Mouse (Mus musculus): ENCODE results near the gene Gm13272. TPM values are rescaled to one million over a fixed set of nuclear protein-coding genes. Genes with fewer than 3 reads are reported as not detected.
A peak's percentile ranks its signal among the peaks of the same experiment; 100 is the strongest.
"Not testable (repeated sequence)": the region's sequence is repeated elsewhere in the genome, so short reads cannot be mapped to it uniquely, and the experiment has no call there.

Gm13272 gene
- total RNA-seq (2022): not detected

DNA sequence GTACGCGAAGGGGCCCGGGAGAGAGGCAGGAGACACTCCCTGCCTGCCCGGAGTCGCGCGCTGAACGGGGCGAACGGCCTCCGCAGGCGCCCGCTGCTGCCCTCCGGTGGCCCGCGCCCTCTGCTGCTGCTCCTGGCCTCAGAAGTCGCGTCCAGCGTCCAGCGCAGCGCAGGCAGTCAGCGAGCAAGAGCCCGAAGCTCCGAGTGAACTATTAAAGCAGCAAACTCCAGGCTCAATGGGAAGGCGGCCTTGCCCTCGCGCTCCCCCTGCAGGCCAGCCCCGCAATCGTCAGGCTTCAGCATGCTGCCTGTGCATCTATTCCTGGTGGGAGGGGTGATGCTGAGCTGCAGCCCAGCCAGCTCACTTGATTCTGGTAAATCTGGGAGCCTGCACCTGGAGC, at the start of gene Gm13272:
Gene Gm13272, plus strand, starts transcription at position 301 of the 400 bp plus-strand sequence.
- not testable (repeated sequence) for DNase-seq (ENCODE audit: low spot score)

DNA sequence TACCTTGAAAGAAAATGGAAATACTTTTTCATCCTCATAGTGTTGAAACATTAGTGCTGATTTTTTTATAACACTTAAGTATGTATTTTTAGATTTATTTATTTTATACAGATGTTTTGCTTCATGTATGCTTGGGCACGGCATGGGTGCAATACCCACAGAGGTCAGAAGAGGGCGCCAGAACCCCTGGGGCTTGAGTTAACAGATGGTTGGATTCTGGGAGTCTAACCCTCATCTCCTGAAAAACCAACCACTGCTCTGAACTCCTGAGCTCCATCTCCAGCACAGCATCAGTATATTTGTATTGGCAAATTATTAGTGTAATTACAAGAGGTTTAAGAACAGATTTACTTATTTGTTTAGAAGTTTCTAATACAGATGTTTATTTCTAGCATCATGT, 41.2 kb upstream of the Gm13272 start:
- peak; percentile 70 for DNase-seq (ENCODE audit: low spot score)

DNA sequence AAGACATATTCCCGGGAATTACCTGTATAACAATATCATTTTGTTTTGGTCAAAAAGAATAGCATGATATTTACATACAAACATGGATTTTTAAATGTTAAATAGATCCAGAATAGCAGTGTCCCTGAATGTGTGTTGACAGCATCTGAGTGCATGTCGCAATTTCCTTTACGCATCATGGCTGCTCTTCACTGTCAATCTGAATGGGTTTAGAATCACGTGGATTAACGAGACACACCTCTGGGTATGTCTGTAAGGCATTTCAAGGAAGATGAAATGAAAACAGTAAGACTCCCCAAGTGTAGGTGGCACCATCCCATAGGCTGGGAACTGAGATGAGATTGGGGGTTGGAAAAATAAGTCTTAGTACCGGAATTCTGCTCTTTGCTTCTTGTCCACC, 40.6 kb upstream of the Gm13272 start:
- no peak for DNase-seq (ENCODE audit: low spot score)

DNA sequence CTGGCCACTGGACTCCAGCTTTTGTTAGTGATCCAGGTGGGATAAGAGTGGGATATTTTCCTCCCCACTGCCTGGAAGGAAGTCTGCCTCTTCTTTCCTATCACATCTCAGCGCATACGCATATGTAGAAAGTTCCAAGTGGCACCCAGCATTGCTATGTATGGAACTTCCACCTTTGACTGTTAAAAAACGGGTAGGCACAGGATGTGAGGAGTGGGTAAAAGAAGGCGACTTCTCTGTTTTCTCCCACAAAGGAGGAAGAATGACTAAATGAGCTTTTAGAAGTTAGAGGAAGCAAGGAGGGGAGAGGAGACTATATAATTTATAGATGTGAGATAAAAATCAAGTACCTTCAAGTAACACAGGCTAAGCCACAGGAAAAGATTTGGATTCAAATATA, 38.2 kb upstream of the Gm13272 start:
- no peak for DNase-seq (ENCODE audit: low spot score)

DNA sequence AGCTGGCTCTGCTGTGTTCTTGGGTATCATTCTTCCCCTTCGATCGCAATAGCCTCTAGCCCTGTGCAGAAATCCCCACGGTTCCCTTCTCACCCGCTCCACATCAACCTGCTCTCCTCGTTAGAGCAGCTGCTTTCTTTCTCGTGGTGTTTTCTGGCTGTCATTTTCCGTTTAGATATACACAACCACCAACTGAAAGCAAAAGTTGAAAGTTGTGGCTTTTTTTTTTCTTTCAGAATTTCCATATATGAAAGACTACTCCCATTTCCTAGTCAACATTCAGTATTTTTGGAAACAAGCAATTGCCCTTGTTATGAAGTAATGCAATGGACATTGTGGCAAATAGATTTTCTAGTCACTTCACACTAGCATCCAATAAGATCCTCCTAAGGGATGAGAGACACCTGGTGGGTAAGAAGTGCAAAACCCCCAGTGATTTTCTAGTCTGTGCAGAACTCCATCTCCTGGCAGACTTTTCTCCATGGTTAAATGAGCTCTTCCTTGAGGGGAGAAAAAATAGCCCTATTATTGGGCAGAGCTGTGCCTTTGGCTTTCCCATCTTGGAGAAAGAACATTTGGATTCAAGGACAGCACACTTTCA, 36.8 kb upstream of the Gm13272 start:
- no peak for DNase-seq (ENCODE audit: low spot score)

DNA sequence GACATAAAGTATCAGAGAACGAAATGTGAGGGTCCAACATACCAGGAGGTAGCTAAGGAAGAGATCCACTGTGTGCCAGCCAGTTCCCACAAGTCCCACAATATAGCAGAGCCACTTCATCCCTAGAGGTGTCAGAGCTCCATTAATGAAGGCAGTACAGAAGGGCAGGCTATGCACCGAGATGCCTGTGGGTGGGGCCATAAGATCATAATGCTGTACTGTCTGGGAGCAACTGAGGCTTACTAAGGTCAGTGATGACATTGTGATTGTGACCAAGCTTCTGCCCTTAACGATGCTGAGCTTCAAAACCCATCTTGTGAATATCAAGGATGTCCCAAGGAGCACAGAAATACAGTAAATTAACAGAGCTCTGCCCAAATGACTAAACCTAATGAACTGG, 35.4 kb upstream of the Gm13272 start:
- no peak for DNase-seq (ENCODE audit: low spot score)

DNA sequence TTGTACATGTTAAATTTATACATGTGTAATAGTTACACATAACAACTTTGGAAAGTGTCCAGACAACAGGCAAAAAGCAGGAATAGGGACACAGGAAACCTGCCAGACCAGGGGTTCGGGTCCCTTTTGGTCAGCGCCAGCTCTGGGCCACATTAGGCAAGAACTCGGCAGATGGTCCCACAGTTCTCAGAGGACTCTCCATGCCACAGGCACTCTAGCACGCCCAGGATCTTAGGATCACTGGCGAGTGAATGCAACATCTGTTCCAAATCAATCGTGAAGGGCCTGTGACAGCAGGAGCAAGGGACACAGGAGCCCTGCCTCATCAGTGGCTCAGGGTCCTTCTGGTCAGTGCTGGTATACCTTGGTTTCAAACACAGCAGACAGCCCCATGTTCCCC, 29.7 kb upstream of the Gm13272 start:
- DNase-seq (ENCODE audit: low spot score): no peak

DNA sequence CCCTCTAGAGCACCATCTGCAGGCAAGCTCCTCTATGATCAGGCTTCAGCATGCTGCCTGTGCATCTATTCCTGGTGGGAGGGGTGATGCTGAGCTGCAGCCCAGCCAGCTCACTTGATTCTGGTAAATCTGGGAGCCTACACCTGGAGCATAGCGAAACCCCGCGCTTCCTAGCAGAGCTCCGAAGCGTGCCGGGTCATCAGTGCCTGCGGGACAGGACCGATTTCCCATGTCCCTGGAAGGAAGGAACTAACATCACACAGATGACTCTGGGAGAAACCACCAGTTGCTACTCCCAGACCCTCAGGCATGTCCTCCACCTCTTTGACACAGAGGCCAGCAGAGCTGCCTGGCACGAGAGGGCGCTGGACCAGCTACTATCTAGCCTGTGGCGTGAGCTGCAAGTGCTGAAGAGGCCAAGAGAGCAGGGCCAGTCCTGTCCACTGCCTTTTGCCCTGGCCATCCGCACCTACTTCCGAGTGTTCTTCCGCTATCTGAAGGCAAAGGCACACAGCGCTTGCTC, 24.8 kb upstream of the Gm13272 start, which contains the start of gene Gm13271:
Gene Gm13271, plus strand, starts transcription at position 51 of the 523 bp plus-strand sequence.
- peak; percentile 66 for DNase-seq (ENCODE audit: low spot score)

DNA sequence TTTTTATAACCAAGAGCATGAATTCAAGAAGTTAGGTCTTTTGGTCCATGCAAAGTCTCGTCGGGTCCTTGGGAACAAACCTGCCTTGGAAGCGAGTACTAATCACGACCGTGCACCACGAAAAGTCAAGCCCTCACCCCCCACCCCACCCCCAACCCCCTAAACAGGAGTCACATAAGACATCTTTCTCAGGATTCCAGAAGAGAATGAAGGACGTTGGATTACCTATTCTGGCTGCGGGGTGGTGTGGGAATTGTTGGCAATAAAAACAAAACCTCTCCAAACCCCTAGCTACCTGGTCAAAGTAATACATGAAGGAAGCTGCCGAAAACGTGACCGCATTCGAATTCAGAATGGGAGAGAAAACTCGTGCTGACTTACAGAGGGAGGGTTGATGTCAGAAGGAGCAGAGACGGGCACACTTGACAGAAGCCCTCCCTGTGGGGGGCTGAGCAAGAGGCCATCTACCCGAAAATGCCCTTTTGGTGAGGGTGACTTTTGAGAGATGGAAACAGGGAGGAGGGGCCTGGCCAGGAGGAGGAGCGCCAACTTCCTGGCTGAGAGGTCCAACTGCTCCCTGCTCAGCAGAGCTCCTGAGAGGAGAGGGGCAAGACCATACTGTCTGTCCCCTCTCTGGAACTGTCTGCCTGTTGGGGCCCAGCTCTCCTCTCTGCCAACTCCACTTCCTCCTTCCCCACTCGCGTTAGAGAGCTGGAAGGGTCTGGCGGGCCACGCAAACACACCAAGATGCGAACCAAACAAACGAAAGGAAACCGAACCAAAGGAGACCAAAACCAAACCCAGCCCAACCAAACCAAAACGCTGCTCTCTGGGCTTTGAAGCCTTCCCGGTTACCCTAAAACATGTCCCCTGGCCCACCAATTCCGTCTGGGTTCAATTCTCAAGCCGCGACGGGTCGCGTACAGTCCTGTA, 22.8 kb upstream of the Gm13272 start:
- not testable (repeated sequence) for DNase-seq (ENCODE audit: low spot score)

DNA sequence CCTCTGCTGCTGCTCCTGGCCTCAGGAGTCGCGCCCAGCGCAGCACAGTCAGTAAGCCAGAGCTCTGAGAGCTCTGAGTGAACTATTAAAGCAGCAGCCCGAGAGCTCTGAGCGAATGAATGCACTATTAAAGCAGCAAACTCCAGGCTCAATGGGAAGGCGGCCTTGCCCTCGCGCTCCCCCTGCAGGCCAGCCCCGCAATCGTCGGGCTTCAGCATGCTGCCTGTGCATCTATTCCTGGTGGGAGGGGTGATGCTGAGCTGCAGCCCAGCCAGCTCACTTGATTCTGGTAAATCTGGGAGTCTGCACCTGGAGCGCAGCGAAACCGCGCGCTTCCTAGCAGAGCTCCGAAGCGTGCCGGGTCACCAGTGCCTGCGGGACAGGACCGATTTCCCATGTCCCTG, 22.0 kb upstream of the Gm13272 start:
- DNase-seq (ENCODE audit: low spot score): peak; percentile 90

DNA sequence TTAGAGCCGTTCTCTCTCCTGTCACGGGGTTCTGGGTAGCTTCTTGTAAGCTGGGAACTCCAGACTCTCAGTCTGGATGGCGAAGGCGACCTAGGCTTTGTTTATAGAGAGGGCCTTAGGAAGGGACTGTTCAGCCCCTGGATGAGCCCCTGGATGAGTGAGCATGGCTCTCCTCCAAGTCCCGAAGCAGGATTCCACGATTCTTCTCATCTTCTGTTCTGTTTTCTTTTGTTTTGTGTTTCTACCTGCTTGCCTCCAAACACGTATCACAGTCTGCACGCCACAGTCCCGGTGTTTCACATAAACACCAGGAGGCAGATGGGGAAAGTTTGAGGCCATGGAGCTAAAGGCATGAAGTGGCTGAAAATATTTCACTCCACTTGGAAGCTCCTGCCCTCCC, 20.9 kb upstream of the Gm13272 start:
- DNase-seq (ENCODE audit: low spot score): not testable (repeated sequence)

DNA sequence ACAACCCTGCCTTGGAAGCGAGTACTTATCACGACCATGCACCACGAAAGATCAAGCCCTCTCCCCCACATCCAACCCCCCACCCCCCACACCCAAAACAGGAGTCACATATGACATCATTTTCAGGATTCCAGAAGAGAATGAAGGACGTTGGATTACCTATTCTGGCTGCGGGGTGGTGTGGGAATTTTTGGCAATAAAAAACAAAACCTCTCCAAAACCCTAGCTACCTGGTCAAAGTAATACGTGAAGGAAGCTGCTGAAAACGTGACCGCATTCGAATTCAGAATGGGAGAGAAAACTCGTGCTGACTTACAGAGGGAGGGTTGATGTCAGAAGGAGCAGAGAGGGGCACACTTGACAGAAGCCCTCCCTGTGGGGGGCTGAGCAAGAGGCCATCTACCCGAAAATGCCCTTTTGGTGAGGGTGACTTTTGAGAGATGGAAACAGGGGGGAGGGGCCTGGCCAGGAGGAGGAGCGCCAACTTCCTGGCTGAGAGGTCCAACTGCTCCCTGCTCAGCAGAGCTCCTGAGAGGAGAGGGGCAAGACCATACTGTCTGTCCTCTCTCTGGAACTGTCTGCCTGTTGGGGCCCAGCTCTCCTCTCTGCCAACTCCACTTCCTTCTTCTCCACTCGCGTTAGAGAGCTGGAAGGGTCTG, 19.9 kb upstream of the Gm13272 start, which contains the start of gene Gm13283:
Gene Gm13283, plus strand, starts transcription at position 510 of the 659 bp plus-strand sequence.
- peak; percentile 36 for DNase-seq (ENCODE audit: low spot score)

DNA sequence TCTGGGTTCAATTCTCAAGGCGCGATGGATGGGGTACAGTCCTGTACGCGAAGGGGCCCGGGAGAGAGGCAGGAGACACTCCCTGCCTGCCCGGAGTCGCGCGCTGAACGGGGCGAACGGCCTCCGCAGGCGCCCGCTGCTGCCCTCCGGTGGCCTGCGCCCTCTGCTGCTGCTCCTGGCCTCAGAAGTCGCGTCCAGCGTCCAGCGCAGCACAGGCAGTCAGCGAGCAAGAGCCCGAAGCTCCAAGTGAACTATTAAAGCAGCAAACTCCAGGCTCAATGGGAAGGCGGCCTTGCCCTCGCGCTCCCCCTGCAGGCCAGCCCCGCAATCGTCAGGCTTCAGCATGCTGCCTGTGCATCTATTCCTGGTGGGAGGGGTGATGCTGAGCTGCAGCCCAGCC, 19.2 kb upstream of the Gm13272 start:
- peak; percentile 82 for DNase-seq (ENCODE audit: low spot score)

DNA sequence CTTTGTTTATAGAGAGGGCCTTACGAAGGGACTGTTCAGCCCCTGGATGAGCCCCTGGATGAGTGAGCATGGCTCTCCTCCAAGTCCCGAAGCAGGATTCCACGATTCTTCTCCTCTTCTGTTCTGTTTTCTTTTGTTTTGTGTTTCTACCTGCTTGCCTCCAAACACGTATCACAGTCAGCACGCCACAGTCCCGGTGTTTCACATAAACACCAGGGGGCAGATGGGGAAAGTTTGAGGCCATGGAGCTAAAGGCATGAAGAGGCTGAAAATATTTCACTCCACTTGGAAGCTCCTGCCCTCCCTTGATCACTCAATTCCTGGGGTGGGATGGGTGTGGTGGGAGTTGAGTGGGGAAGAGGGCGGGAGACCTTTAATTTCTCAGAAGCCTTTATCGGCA, 17.9 kb upstream of the Gm13272 start:
- DNase-seq (ENCODE audit: low spot score): peak; percentile 53

DNA sequence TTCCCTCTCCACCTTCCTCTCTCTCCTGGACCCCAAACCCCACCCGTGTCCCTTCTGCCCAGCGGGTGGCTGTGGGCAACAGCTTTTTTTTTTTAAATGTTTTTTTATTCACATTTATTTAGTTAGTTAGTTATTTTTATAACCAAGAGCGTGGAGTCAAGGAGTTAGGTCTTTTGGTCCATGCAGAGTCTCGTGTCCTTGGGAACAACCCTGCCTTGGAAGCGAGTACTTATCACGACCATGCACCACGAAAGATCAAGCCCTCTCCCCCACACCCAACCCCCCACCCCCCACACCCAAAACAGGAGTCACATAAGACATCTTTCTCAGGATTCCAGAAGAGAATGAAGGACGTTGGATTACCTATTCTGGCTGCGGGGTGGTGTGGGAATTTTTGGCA, 17.3 kb upstream of the Gm13272 start:
- DNase-seq (ENCODE audit: low spot score): not testable (repeated sequence)

DNA sequence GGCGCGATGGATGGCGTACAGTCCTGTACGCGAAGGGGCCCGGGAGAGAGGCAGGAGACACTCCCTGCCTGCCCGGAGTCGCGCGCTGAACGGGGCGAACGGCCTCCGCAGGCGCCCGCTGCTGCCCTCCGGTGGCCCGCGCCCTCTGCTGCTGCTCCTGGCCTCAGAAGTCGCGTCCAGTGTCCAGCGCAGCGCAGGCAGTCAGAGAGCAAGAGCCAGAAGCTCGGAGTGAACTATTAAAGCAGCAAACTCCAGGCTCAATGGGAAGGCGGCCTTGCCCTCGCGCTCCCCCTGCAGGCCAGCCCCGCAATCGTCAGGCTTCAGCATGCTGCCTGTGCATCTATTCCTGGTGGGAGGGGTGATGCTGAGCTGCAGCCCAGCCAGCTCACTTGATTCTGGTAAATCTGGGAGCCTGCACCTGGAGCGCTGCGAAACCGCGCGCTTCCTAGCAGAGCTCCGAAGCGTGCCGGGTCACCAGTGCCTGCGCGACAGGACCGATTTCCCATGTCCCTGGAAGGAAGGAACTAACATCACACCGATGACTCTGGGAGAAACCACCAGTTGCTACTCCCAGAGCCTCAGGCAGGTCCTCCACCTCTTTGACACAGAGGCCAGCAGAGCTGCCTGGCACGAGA, 16.1 kb upstream of the Gm13272 start:
- DNase-seq (ENCODE audit: low spot score): peak; percentile 67

DNA sequence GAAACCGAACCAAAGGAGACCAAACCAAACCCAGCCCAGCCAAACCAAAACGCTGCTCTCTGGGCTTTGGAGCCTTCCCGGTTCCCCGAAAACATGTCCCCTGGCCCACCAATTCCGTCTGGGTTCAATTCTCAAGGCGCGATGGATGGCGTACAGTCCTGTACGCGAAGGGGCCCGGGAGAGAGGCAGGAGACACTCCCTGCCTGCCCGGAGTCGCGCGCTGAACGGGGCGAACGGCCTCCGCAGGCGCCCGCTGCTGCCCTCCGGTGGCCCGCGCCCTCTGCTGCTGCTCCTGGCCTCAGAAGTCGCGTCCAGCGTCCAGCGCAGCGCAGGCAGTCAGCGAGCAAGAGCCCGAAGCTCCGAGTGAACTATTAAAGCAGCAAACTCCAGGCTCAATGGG, 6.1 kb upstream of the Gm13272 start, which contains the start of gene Gm13290:
Gene Gm13290, plus strand, starts transcription at position 301 of the 400 bp plus-strand sequence.
- DNase-seq (ENCODE audit: low spot score): not testable (repeated sequence)

DNA sequence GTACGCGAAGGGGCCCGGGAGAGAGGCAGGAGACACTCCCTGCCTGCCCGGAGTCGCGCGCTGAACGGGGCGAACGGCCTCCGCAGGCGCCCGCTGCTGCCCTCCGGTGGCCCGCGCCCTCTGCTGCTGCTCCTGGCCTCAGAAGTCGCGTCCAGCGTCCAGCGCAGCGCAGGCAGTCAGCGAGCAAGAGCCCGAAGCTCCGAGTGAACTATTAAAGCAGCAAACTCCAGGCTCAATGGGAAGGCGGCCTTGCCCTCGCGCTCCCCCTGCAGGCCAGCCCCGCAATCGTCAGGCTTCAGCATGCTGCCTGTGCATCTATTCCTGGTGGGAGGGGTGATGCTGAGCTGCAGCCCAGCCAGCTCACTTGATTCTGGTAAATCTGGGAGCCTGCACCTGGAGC, 3.0 kb upstream of the Gm13272 start, which contains the start of gene Gm13289:
Gene Gm13289, plus strand, starts transcription at position 301 of the 400 bp plus-strand sequence.
- not testable (repeated sequence) for DNase-seq (ENCODE audit: low spot score)

DNA sequence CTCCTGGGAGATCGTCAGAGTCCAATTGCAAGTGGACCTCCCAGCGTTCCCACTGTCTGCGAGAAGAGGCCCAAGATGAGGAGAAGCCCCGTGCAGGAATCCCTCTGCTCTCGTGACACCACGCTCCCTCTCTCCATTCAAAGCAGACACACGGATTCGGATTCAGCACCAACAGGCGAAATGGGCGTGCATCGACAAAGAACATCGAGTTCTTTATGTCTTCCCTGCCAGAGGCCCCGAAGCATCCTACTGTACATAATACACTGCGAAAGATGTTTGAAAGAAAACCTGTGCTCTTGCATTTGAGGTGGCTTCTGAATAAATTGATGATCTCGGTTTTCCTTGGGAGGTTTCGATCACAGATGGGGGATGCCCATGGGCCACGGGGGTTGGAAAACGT, 670 bp downstream of the Gm13272 start:
- not testable (repeated sequence) for DNase-seq (ENCODE audit: low spot score)

DNA sequence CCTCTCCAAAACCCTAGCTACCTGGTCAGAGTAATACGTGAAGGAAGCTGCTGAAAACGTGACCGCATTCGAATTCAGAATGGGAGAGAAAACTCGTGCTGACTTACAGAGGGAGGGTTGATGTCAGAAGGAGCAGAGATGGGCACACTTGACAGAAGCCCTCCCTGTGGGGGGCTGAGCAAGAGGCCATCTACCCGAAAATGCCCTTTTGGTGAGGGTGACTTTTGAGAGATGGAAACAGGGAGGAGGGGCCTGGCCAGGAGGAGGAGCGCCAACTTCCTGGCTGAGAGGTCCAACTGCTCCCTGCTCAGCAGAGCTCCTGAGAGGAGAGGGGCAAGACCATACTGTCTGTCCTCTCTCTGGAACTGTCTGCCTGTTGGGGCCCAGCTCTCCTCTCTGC, 2.2 kb downstream of the Gm13272 start, which contains the start of gene Ifnz:
Gene Ifnz, plus strand, starts transcription at position 301 of the 400 bp plus-strand sequence.
- DNase-seq (ENCODE audit: low spot score): not testable (repeated sequence)

DNA sequence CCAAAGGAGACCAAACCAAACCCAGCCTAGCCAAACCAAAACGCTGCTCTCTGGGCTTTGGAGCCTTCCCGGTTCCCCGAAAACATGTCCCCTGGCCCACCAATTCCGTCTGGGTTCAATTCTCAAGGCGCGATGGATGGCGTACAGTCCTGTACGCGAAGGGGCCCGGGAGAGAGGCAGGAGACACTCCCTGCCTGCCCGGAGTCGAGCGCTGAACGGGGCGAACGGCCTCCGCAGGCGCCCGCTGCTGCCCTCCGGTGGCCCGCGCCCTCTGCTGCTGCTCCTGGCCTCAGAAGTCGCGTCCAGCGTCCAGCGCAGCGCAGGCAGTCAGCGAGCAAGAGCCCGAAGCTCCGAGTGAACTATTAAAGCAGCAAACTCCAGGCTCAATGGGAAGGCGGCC, 2.7 kb downstream of the Gm13272 start:
- DNase-seq (ENCODE audit: low spot score): not testable (repeated sequence)

Measured in heart, adult 8-10 months (tissue).